Mouse (Mus musculus): ENCODE measurements around the gene Cd164l2.

GRCm38 (mm10) chr4:133250609-133251008 lies 38.7 kb downstream of the Cd164l2 start:
- TF ChIP-seq CTCF (IDR thresholded peaks at IDR 0.05; ENCODE audit: borderline replicate concordance, extremely low read depth, insufficient read depth, insufficient read length) (peak; percentile 87), POLR2A (IDR thresholded peaks at IDR 0.05; ENCODE audit: borderline replicate concordance, extremely low read depth, insufficient read depth, insufficient read length, poor library complexity, severe bottlenecking) (no peak)
